Comparison of ENCODE assay signal across 8 mouse cellular contexts in genomic region chr2:18057336-18058145, GRCm38 (mm10). TPM values are rescaled to one million over a fixed set of nuclear protein-coding genes. Genes with fewer than 3 reads are reported as not detected.
DNase-seq lines count a peak whose midpoint lies in the region; ATAC-seq and TF ChIP-seq lines count a peak whose summit lies in the region.

No protein-coding gene starts in this region.

- DNase-seq in 3134 (ENCODE audit: extremely low read depth, insufficient read length, low spot score), result peak; percentile 81
- peak; percentile 63 to 66 for DNase-seq in adrenal gland, adult 18-20 months (ENCODE audit: low spot score in 2 of 2)
- peak; percentile 76 for DNase-seq in embryonic facial prominence, embryonic 14.5 days (ENCODE audit: low spot score)
- DNase-seq in liver, embryonic 14.5 days (ENCODE audit: low read depth in 3 of 3, low spot score in 3 of 3), result peak in 1 of 3 experiments; percentile 33
- DNase-seq in natural killer cell, adult 2 months (ENCODE audit: low spot score in 2 of 2), result peak; percentile 76 to 81

- peak overlapping the region; percentile 60 for H3K4me3 ChIP-seq in embryonic facial prominence, embryonic 14.5 days (ENCODE audit: low read depth, low read length)
- peak overlapping the region; percentile 71 for H3K4me3 ChIP-seq in heart, embryonic 13.5 days
- H3K4me3 ChIP-seq in kidney, embryonic 16.5 days (ENCODE audit: low read length), result peak overlapping the region; percentile 60
- H3K4me3 ChIP-seq in liver, embryonic 14.5 days (ENCODE audit: insufficient read depth in 1 of 2, low read depth in 2 of 2, low read length in 2 of 2), result peak overlapping the region; percentile 62 to 91
- peak overlapping the region; percentile 57 for H3K4me3 ChIP-seq in stomach, embryonic 16.5 days (replicated peaks; ENCODE audit: low read length)

- H3K9me3 ChIP-seq in embryonic facial prominence, embryonic 14.5 days (ENCODE audit: control insufficient read depth, low read length), result no peaks in the 10 kb centered on the region
- H3K9me3 ChIP-seq in heart, embryonic 13.5 days, result no peaks in the 10 kb centered on the region
- H3K9me3 ChIP-seq in kidney, embryonic 16.5 days (ENCODE audit: low read length), result no peaks in the 10 kb centered on the region
- no peaks in the 10 kb centered on the region for H3K9me3 ChIP-seq in liver, embryonic 14.5 days (ENCODE audit: control insufficient read depth, low read length)
- no peaks in the 10 kb centered on the region for H3K9me3 ChIP-seq in stomach, embryonic 16.5 days (replicated peaks; ENCODE audit: control insufficient read depth, low read length)

- H3K9ac ChIP-seq in embryonic facial prominence, embryonic 14.5 days (ENCODE audit: low read depth, low read length), result peak overlapping the region; percentile 96
- H3K9ac ChIP-seq in heart, embryonic 13.5 days, result peak overlapping the region; percentile 93
- peak overlapping the region; percentile 86 for H3K9ac ChIP-seq in kidney, embryonic 16.5 days (replicated peaks; ENCODE audit: low read length)
- H3K9ac ChIP-seq in liver, embryonic 14.5 days (replicated peaks), result peak overlapping the region; percentile 89
- H3K9ac ChIP-seq in stomach, embryonic 16.5 days (ENCODE audit: low read length), result peak overlapping the region; percentile 91

- peak overlapping the region; percentile 95 for H3K4me2 ChIP-seq in embryonic facial prominence, embryonic 14.5 days (ENCODE audit: low read depth, low read length)
- peak overlapping the region; percentile 82 for H3K4me2 ChIP-seq in heart, embryonic 13.5 days
- H3K4me2 ChIP-seq in kidney, embryonic 16.5 days (replicated peaks; ENCODE audit: low read depth, low read length), result peak overlapping the region; percentile 83
- peak overlapping the region; percentile 88 for H3K4me2 ChIP-seq in liver, embryonic 14.5 days (ENCODE audit: low read depth)
- peak overlapping the region; percentile 93 for H3K4me2 ChIP-seq in stomach, embryonic 16.5 days (ENCODE audit: low read depth, low read length)

- H3K27ac ChIP-seq in embryonic facial prominence, embryonic 14.5 days (replicated peaks; ENCODE audit: low read depth, low read length), result peak overlapping the region; percentile 100
- H3K27ac ChIP-seq in heart, embryonic 13.5 days (replicated peaks), result peak overlapping the region; percentile 100
- peak overlapping the region; percentile 100 for H3K27ac ChIP-seq in kidney, embryonic 16.5 days (ENCODE audit: low read length)
- H3K27ac ChIP-seq in liver, embryonic 14.5 days, result peak overlapping the region; percentile 91
- peak overlapping the region; percentile 100 for H3K27ac ChIP-seq in stomach, embryonic 16.5 days (ENCODE audit: low read length)

- peaks cover 22% of the 10 kb centered on the region for H3K4me1 ChIP-seq in embryonic facial prominence, embryonic 14.5 days (ENCODE audit: control insufficient read depth, insufficient read depth, low read length)
- H3K4me1 ChIP-seq in heart, embryonic 13.5 days, result peaks cover 32% of the 10 kb centered on the region
- H3K4me1 ChIP-seq in kidney, embryonic 16.5 days (ENCODE audit: insufficient read depth, low read length), result peaks cover 24% of the 10 kb centered on the region
- peaks cover 5 to 10% of the 10 kb centered on the region in 2 experiments for H3K4me1 ChIP-seq in liver, embryonic 14.5 days (replicated peaks; ENCODE audit: control insufficient read depth in 2 of 2, insufficient read depth in 2 of 2, low read length in 1 of 2)
- H3K4me1 ChIP-seq in stomach, embryonic 16.5 days (ENCODE audit: control insufficient read depth, insufficient read depth, low read length), result peaks cover 5% of the 10 kb centered on the region

- no peak for ATAC-seq in embryonic facial prominence, embryonic 14.5 days (ENCODE audit: low read depth)
- ATAC-seq in heart, embryonic 13.5 days (ENCODE audit: extremely low read depth, insufficient number of reproducible peaks, low FRiP score, low TSS enrichment), result no peak
- no peak for ATAC-seq in kidney, embryonic 16.5 days (ENCODE audit: low FRiP score, low TSS enrichment)
- no peak; the same call in 1 of the 2 replicates for ATAC-seq in liver, embryonic 14.5 days (ENCODE audit: insufficient read depth)
- no peak for ATAC-seq in stomach, embryonic 16.5 days (ENCODE audit: insufficient read depth, low FRiP score)

- no peak for TF ChIP-seq EP300 in liver, embryonic 14.5 days (IDR thresholded peaks at IDR 0.05; ENCODE audit: low read depth)

- under 1% methylated on average over 48 of the region's 48 CpGs for WGBS in embryonic facial prominence, embryonic 14.5 days
- 1% methylated on average over 48 of the region's 48 CpGs for WGBS in heart, embryonic 13.5 days
- under 1% methylated on average over 48 of the region's 48 CpGs for WGBS in kidney, embryonic 16.5 days
- under 1% methylated on average over 48 of the region's 48 CpGs for WGBS in liver, embryonic 14.5 days (ENCODE audit: insufficient replicate concordance)
- WGBS in stomach, embryonic 16.5 days, result under 1% methylated on average over 48 of the region's 48 CpGs

- no peak for TF ChIP-seq CTCF in liver, embryonic 14.5 days (IDR thresholded peaks at IDR 0.05; ENCODE audit: low read depth)

- H3K36me3 ChIP-seq in embryonic facial prominence, embryonic 14.5 days (ENCODE audit: control insufficient read depth, insufficient read depth, low read length), result no peaks in the 10 kb centered on the region
- no peaks in the 10 kb centered on the region for H3K36me3 ChIP-seq in heart, embryonic 13.5 days
- no peaks in the 10 kb centered on the region for H3K36me3 ChIP-seq in kidney, embryonic 16.5 days (ENCODE audit: insufficient read depth, low read length)
- H3K36me3 ChIP-seq in liver, embryonic 14.5 days (replicated peaks; ENCODE audit: control insufficient read depth, insufficient read depth, low read depth), result no peaks in the 10 kb centered on the region
- no peaks in the 10 kb centered on the region for H3K36me3 ChIP-seq in stomach, embryonic 16.5 days (ENCODE audit: control insufficient read depth, insufficient read depth, low read length)

- H3K27me3 ChIP-seq in embryonic facial prominence, embryonic 14.5 days (replicated peaks; ENCODE audit: control insufficient read depth, insufficient read depth, low read length), result no peaks in the 10 kb centered on the region
- no peaks in the 10 kb centered on the region for H3K27me3 ChIP-seq in heart, embryonic 13.5 days (replicated peaks)
- H3K27me3 ChIP-seq in kidney, embryonic 16.5 days (ENCODE audit: insufficient read depth, low read length), result no peaks in the 10 kb centered on the region
- H3K27me3 ChIP-seq in liver, embryonic 14.5 days (ENCODE audit: control insufficient read depth, insufficient read depth, low read length), result 0 out of 2 replicates have a peak, but pooled peaks cover 3% of the 10 kb centered on the region
- no peaks in the 10 kb centered on the region for H3K27me3 ChIP-seq in stomach, embryonic 16.5 days (ENCODE audit: control insufficient read depth, insufficient read depth, low read length)

RNA-seq across cellular contexts. Expression of gene Mllt10, which starts 2.5 kb away (rescaled TPM):
- 10 to 100 TPM; 41.4 to 44.8 TPM for total RNA-seq in adrenal gland, adult 18-20 months (2021)
- polyA plus RNA-seq in embryonic facial prominence, embryonic 14.5 days (2014; fragmentation: Nextera tagmentation; extraction: Ambion mirVana), result 27.4 and 32.1 TPM in 2 replicates
- polyA plus RNA-seq in heart, embryonic 13.5 days (2015; fragmentation: Nextera tagmentation; extraction: Ambion mirVana), result 32.5 and 42.5 TPM in 2 replicates
- polyA plus RNA-seq in kidney, embryonic 16.5 days (2015; fragmentation: Nextera tagmentation; extraction: Ambion mirVana), result 63.4 and 73.6 TPM in 2 replicates
- 13.4 and 16.4 TPM in 2 replicates for polyA plus RNA-seq in liver, embryonic 14.5 days (2012; rRNA removed)
- polyA plus RNA-seq in liver, embryonic 14.5 days (2014; fragmentation: Nextera tagmentation; extraction: Ambion mirVana), result 14.4 and 19.7 TPM in 2 replicates
- 39.1 and 50.0 TPM in 2 replicates for polyA plus RNA-seq in stomach, embryonic 16.5 days (2015; fragmentation: Nextera tagmentation; extraction: Ambion mirVana)

RNA-seq across cellular contexts. Expression of gene Skida1, which starts 8.7 kb away (rescaled TPM):
- total RNA-seq in adrenal gland, adult 18-20 months (2021), result 1 to 10 TPM; 1.6 to 2.0 TPM
- 4.0 and 5.8 TPM in 2 replicates for polyA plus RNA-seq in embryonic facial prominence, embryonic 14.5 days (2014; fragmentation: Nextera tagmentation; extraction: Ambion mirVana)
- polyA plus RNA-seq in heart, embryonic 13.5 days (2015; fragmentation: Nextera tagmentation; extraction: Ambion mirVana), result 5.5 and 6.6 TPM in 2 replicates
- polyA plus RNA-seq in kidney, embryonic 16.5 days (2015; fragmentation: Nextera tagmentation; extraction: Ambion mirVana), result 8.8 and 9.2 TPM in 2 replicates
- polyA plus RNA-seq in liver, embryonic 14.5 days (2012; rRNA removed), result 0.48 and 0.60 TPM in 2 replicates
- 0.27 and 0.43 TPM in 2 replicates for polyA plus RNA-seq in liver, embryonic 14.5 days (2014; fragmentation: Nextera tagmentation; extraction: Ambion mirVana)
- polyA plus RNA-seq in stomach, embryonic 16.5 days (2015; fragmentation: Nextera tagmentation; extraction: Ambion mirVana), result 3.6 TPM in 2 replicates

RNA-seq across cellular contexts. Expression of gene A930004D18Rik, which starts 20.0 kb away (rescaled TPM):
- 1 to 10 TPM; 1.4 to 2.3 TPM for total RNA-seq in adrenal gland, adult 18-20 months (2021)
- polyA plus RNA-seq in embryonic facial prominence, embryonic 14.5 days (2014; fragmentation: Nextera tagmentation; extraction: Ambion mirVana), result 6.9 and 9.1 TPM in 2 replicates
- 11.3 and 12.0 TPM in 2 replicates for polyA plus RNA-seq in heart, embryonic 13.5 days (2015; fragmentation: Nextera tagmentation; extraction: Ambion mirVana)
- polyA plus RNA-seq in kidney, embryonic 16.5 days (2015; fragmentation: Nextera tagmentation; extraction: Ambion mirVana), result 14.1 and 16.2 TPM in 2 replicates
- polyA plus RNA-seq in liver, embryonic 14.5 days (2012; rRNA removed), result 0.32 and 0.48 TPM in 2 replicates
- 0.36 and 0.81 TPM in 2 replicates for polyA plus RNA-seq in liver, embryonic 14.5 days (2014; fragmentation: Nextera tagmentation; extraction: Ambion mirVana)
- 10.5 and 11.1 TPM in 2 replicates for polyA plus RNA-seq in stomach, embryonic 16.5 days (2015; fragmentation: Nextera tagmentation; extraction: Ambion mirVana)
